Comparison of ENCODE assay signal across 11 mouse cellular contexts in the genomic region with DNA sequence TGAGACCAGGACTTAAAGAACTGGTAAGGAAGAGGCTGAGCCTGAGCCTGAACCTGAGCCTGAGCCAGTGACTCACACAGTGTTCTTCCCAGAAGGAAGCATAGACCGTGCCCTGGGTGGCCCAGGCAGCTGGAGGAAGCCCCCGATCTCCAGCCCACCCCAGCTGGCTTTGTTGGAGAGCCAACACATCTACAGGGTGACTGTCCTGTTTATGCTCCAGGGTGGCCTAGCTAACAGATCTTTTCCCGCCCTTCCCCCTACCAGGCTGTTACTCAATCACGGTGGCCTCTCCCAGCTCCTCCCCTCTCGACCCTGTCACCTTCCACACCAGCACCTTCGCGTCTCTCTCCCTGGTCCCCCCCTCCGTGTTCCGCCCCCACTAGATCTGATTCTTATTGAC. TPM values are rescaled to one million over a fixed set of nuclear protein-coding genes. Genes with fewer than 3 reads are reported as not detected.
DNase-seq lines count a peak whose midpoint lies in the region; ATAC-seq lines count a peak whose summit lies in the region.
"Had no signal": no experiment of that assay in that cellular context is flagged by ENCODE, and none has a peak within 500 bp of the region (broad histone marks: within the 10 kb centered on the region; RNA-seq: fewer than 3 reads in every experiment).

No protein-coding gene starts in this region.

- H3K9ac ChIP-seq in intestine, embryonic 14.5 days (ENCODE audit: low read length): no peak overlapping the region
- H3K9ac ChIP-seq in lung, embryonic 16.5 days (ENCODE audit: low read length): no peak overlapping the region
- H3K9ac ChIP-seq: heart, embryonic 15.5 days had no signal

- peak overlapping the region; percentile 74 for H3K27ac ChIP-seq in intestine, embryonic 14.5 days (ENCODE audit: low read depth)
- peak overlapping the region; percentile 86 for H3K27ac ChIP-seq in lung, embryonic 16.5 days (ENCODE audit: low read length)

- no peaks in the 10 kb centered on the region for H3K9me3 ChIP-seq in intestine, embryonic 14.5 days (ENCODE audit: control insufficient read depth, low read length)
- H3K9me3 ChIP-seq in lung, embryonic 16.5 days (ENCODE audit: control insufficient read depth, low read length): no peaks in the 10 kb centered on the region
- H3K9me3 ChIP-seq: heart, embryonic 15.5 days had no signal

- H3K36me3 ChIP-seq in intestine, embryonic 14.5 days (ENCODE audit: control insufficient read depth, insufficient read depth, low read length): no peaks in the 10 kb centered on the region
- H3K36me3 ChIP-seq in lung, embryonic 16.5 days (ENCODE audit: control insufficient read depth, insufficient read depth, low read length): no peaks in the 10 kb centered on the region
- H3K36me3 ChIP-seq: heart, embryonic 15.5 days had no signal

- H3K4me3 ChIP-seq in intestine, embryonic 14.5 days (ENCODE audit: low read depth, low read length): no peak overlapping the region
- H3K4me3 ChIP-seq in lung, embryonic 16.5 days (ENCODE audit: low read length): no peak overlapping the region
- H3K4me3 ChIP-seq: heart, embryonic 15.5 days had no signal

- peaks cover 31% of the 10 kb centered on the region for H3K4me1 ChIP-seq in intestine, embryonic 14.5 days (replicated peaks; ENCODE audit: control insufficient read depth, insufficient read depth, low read length)
- H3K4me1 ChIP-seq in lung, embryonic 16.5 days (replicated peaks; ENCODE audit: control insufficient read depth, insufficient read depth, low read length): peaks cover 56% of the 10 kb centered on the region

- intact Hi-C loops in heart, postnatal 14 days (cut with DNase I): no loop called here

- H3K27me3 ChIP-seq in intestine, embryonic 14.5 days (replicated peaks; ENCODE audit: control insufficient read depth, insufficient read depth, low read length): no peaks in the 10 kb centered on the region
- H3K27me3 ChIP-seq in lung, embryonic 16.5 days (ENCODE audit: control insufficient read depth, insufficient read depth, low read depth, low read length): no peaks in the 10 kb centered on the region
- H3K27me3 ChIP-seq: CH12.LX; heart, embryonic 15.5 days had no signal

- H3K4me2 ChIP-seq in intestine, embryonic 14.5 days (ENCODE audit: low read length): no peak overlapping the region
- H3K4me2 ChIP-seq in lung, embryonic 16.5 days (ENCODE audit: low read depth, low read length): no peak overlapping the region
- H3K4me2 ChIP-seq: heart, embryonic 15.5 days had no signal

- 12% methylated on average over 9 of the region's 9 CpGs for WGBS in intestine, embryonic 14.5 days
- WGBS in lung, embryonic 16.5 days: 13% methylated on average over 9 of the region's 9 CpGs

- no peak; the same call in 1 of the 2 replicates for ATAC-seq in intestine, embryonic 14.5 days (replicated peaks; ENCODE audit: low FRiP score, low TSS enrichment, low read depth)
- ATAC-seq in lung, embryonic 16.5 days (ENCODE audit: low read depth): peak; percentile 63

- peak; percentile 97 for DNase-seq in heart, adult 11 months
- no peak for DNase-seq in heart, postnatal 14 days
- DNase-seq in 3T3-L1 (ENCODE audit: low read depth, low spot score): peak; percentile 43
- no peak for DNase-seq in intestine, embryonic 14.5 days (ENCODE audit: low spot score)
- DNase-seq in right cerebral cortex, postnatal 36 days (ENCODE audit: low spot score in 2 of 2): no peak
- DNase-seq in spleen, adult 12 weeks (ENCODE audit: low spot score): no peak
- DNase-seq in frontal cortex, adult 2 months (ENCODE audit: extremely low spot score in 1 of 2, low spot score in 1 of 2): no peak
- DNase-seq: adrenal gland, postnatal 10 days had no signal

RNA-seq across cellular contexts. Expression of gene Ube2v1, which starts 44.9 kb away (rescaled TPM):
- 100 to 1,000 TPM in 1 of 2 experiments, 10 to 100 TPM in 1; 93.8 to 102 TPM for total RNA-seq in heart, postnatal 14 days (2021)
- 254 and 279 TPM in 2 replicates for polyA plus RNA-seq in intestine, embryonic 14.5 days (2014; fragmentation: Nextera tagmentation; extraction: Ambion mirVana)
- 263 and 285 TPM in 2 replicates for polyA plus RNA-seq in lung, embryonic 16.5 days (2015; fragmentation: Nextera tagmentation; extraction: Ambion mirVana)
- polyA plus RNA-seq in frontal cortex, adult 2 months (2012; rRNA removed): 250 and 280 TPM in 2 replicates

RNA-seq across cellular contexts. Expression of gene Snai1, which starts 49.0 kb away (rescaled TPM):
- 1 to 10 TPM; 3.0 to 3.1 TPM for total RNA-seq in heart, postnatal 14 days (2021)
- 17.4 and 19.2 TPM in 2 replicates for polyA plus RNA-seq in intestine, embryonic 14.5 days (2014; fragmentation: Nextera tagmentation; extraction: Ambion mirVana)
- 120 and 130 TPM in 2 replicates for polyA plus RNA-seq in lung, embryonic 16.5 days (2015; fragmentation: Nextera tagmentation; extraction: Ambion mirVana)
- polyA plus RNA-seq in frontal cortex, adult 2 months (2012; rRNA removed): 2.3 and 3.0 TPM in 2 replicates

Comparison
In these comparisons a context has a peak if more than half of its experiments do, and no peak if none do; other contexts are left out.
1. DNase-seq: peak in heart, adult 11 months (single experiment) and 3T3-L1 (single experiment); none in heart, postnatal 14 days (0 of 2), intestine, embryonic 14.5 days (single experiment), right cerebral cortex, postnatal 36 days (0 of 2), spleen, adult 12 weeks (single experiment) and frontal cortex, adult 2 months (0 of 2).